Mouse (Mus musculus): Measurements from ENCODE around the gene Rbm39. TPM values are rescaled to one million over a fixed set of nuclear protein-coding genes. Genes with fewer than 3 reads are reported as not detected.

Gene Rbm39
- total RNA-seq, 2 experiments from 2014 or later: 309 to 321 TPM

DNA sequence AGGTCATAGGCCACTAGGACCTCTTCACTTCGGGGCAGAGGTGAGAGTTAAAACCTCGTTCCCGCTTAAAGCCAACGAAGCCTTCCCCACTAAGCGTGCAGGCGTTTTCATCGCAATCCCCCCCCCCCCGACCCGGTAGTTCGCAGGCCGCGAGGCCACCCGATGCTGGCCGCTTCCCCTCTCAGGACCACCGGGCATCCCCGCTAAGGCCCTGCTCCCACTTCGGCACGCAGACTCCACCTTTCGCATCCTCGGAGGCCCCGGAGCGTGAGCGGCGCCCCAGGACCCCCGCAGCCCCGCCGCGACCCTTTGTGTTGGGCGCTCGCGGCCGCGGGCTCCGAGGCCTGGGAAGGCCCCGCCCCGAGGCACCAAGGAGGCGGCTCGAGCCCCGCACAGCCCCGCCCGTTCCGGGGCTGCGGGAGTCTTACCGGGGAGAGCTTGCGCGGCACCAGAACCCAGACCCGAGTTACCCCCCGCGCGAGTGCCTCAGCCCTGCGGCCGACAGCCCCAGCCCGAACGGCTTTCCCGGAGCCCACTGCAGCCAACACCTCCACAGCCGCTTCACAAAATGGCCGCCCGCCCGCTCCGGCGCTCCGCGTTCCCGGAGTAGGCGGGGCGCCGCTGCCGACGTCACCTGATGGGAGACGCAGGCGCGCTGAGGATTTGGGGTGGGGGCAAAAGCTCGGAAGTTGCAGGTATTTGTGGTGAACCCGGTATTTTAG is 68.5 kb downstream of the Rbm39 start, which contains the start of the genes Cpne1 and Rbm12:
TSS of gene Cpne1 (minus strand) at position 608 of the 722 bp plus-strand sequence.
TSS of gene Rbm12 (minus strand) at position 621 of the 722 bp plus-strand sequence.
- DNase-seq (ENCODE audit: low spot score in 2 of 2): peak; percentile 90 to 92

DNA sequence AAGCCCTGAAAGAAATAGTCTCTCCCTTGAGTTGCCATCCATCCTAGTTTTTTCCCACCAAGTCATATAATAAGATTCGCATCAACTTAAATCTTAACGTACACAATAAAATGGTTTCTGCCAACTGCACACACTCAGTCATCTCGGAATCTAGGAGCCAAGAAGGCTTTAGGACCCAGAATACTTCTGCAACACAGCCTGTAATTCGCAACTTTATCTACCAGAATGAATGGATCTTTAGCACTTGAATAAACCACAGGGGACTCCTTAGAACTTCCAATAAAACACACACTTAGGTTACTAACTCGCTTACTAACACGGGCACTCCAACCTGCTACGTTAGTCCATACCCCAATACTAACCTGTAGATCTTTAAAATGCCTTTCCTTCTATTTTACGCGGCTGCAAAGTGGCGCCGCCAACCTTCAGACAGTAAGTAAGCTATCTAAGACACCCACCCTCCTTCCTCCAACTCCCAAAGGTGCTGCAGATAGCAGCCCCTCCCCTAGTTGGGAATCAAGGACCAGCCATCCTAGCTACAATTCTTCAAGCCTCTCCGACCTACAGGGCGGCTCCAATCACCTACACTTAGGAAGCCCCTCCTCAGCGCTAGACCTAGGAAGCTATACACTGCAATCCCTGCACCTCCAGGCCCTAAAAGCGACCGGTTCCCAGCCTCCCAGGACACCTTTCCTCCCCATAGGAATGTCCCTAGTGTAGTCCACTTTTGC is 69.2 kb downstream of the Rbm39 start:
- DNase-seq (ENCODE audit: low spot score in 2 of 2): peak in 1 of 2 experiments; percentile 12

Other genes with a start within 250 kb of the Rbm39 start
- gene Uqcc1, start 249.9 kb downstream of the Rbm39 start, total RNA-seq (2021): 10 to 100 TPM; 83.7 to 84.9 TPM
- not detected for gene Gm15557, start 239.5 kb downstream of the Rbm39 start, total RNA-seq (2021)
- under 1 TPM; 0.12 to 0.13 TPM for gene Gdf5, start 234.9 kb downstream of the Rbm39 start, total RNA-seq (2021)
- 10 to 100 TPM; 18.8 to 21.7 TPM for gene Cep250, start 223.8 kb downstream of the Rbm39 start, total RNA-seq (2021)
- gene 6430550D23Rik, start 172.3 kb downstream of the Rbm39 start, total RNA-seq (2021): 1 to 10 TPM; 1.4 to 1.5 TPM
- 100 to 1,000 TPM; 214 to 229 TPM for gene Ergic3, start 172.2 kb downstream of the Rbm39 start, total RNA-seq (2021)
- gene Fer1l4, start 127.3 kb downstream of the Rbm39 start, total RNA-seq (2021): not detected
- gene Spag4, start 115.1 kb downstream of the Rbm39 start, total RNA-seq (2021): 1 to 10 TPM; 2.5 to 3.5 TPM
- gene Cpne1, start 68.3 kb downstream of the Rbm39 start, total RNA-seq (2021): 10 to 100 TPM; 23.1 to 32.0 TPM
- gene Rbm12, start 68.3 kb downstream of the Rbm39 start, total RNA-seq (2021): 10 to 100 TPM; 31.8 to 32.1 TPM
- 10 to 100 TPM; 23.3 to 26.4 TPM for gene Gm28036, start 53.1 kb downstream of the Rbm39 start, total RNA-seq (2021)
- 100 to 1,000 TPM; 156 to 158 TPM for gene Romo1, start 36.2 kb downstream of the Rbm39 start, total RNA-seq (2021)
- 10 to 100 TPM; 43.6 to 44.3 TPM for gene Nfs1, start 36.1 kb downstream of the Rbm39 start, total RNA-seq (2021)
- 100 to 1,000 TPM; 104 to 108 TPM for gene Phf20, start 16.2 kb upstream of the Rbm39 start, total RNA-seq (2021)
- gene Cnbd2, start 132.1 kb upstream of the Rbm39 start, total RNA-seq (2021): 1 to 10 TPM; 5.4 to 6.7 TPM
- gene Scand1, start 132.5 kb upstream of the Rbm39 start, total RNA-seq (2021): 10 to 100 TPM; 91.6 to 95.1 TPM
- 100 to 1,000 TPM; 338 to 343 TPM for gene Epb41l1, start 240.7 kb upstream of the Rbm39 start, total RNA-seq (2021)